Mouse (Mus musculus) monocyte, adult 2 months (primary cell): Measurements from ENCODE around the gene Amigo1.
A peak's percentile ranks its signal among the peaks of the same experiment; 100 is the strongest.

ENCODE experiments used
- DNase-seq, 2 experiments: peaks; one replicate each; pipeline ENCODE4 v3.0.0; 2022; ENCODE audit warnings: low spot score in 2 of 2, low read depth in 1 of 2

Gene Amigo1

GRCm38 (mm10) chr3:108186098-108187047 is at the start of gene Amigo1:
TSS of gene Amigo1 (plus strand) at chr3:108186335.
- no peak for DNase-seq

- DNase-seq, result no peak
These were observed 47.0 kb upstream of the Amigo1 start for GRCm38 (mm10) chr3:108139113-108139512.

GRCm38 (mm10) chr3:108140786-108141185 is 45.3 kb upstream of the Amigo1 start:
- DNase-seq, result no peak

- DNase-seq, result peak; percentile 73 to 81
These were observed 40.3 kb upstream of the Amigo1 start, which contains the start of gene Gnai3 for GRCm38 (mm10) chr3:108145534-108146445. TSS of gene Gnai3 (minus strand) at chr3:108146146.

- no peak for DNase-seq
These were observed 39.5 kb upstream of the Amigo1 start for GRCm38 (mm10) chr3:108146671-108147070.

GRCm38 (mm10) chr3:108147386-108148235 is 38.5 kb upstream of the Amigo1 start:
- peak; percentile 37 to 71 for DNase-seq

- no peak for DNase-seq
These were observed 33.8 kb upstream of the Amigo1 start for GRCm38 (mm10) chr3:108152290-108152689.

- DNase-seq, result no peak
These were observed 31.5 kb upstream of the Amigo1 start, which contains the start of gene Gpr61 for GRCm38 (mm10) chr3:108154656-108155055. TSS of gene Gpr61 (minus strand) at chr3:108154882.

- no peak for DNase-seq
These were observed 27.6 kb upstream of the Amigo1 start for GRCm38 (mm10) chr3:108158383-108159037.

GRCm38 (mm10) chr3:108164091-108164490 is 22.0 kb upstream of the Amigo1 start:
- no peak for DNase-seq

- DNase-seq, result peak; percentile 39 to 65
These were observed 21.3 kb upstream of the Amigo1 start for GRCm38 (mm10) chr3:108164807-108165206.

- no peak for DNase-seq
These were observed 20.4 kb upstream of the Amigo1 start for GRCm38 (mm10) chr3:108165532-108166315.

GRCm38 (mm10) chr3:108166486-108167211 is 19.5 kb upstream of the Amigo1 start:
- no peak for DNase-seq

GRCm38 (mm10) chr3:108167499-108167898 is 18.6 kb upstream of the Amigo1 start:
- no peak for DNase-seq

- no peak for DNase-seq
These were observed 16.9 kb upstream of the Amigo1 start for GRCm38 (mm10) chr3:108169199-108169598.

GRCm38 (mm10) chr3:108174672-108175531 is 11.2 kb upstream of the Amigo1 start:
- no peak for DNase-seq
